Mouse (Mus musculus) G1E (cell line): ENCODE data around the gene Ncbp2. TPM values are rescaled to one million over a fixed set of nuclear protein-coding genes. Genes with fewer than 3 reads are reported as not detected.

Experiments used
- ATAC-seq: 2 replicates; pipeline ENCODE4 v1.8.0; 2016; ENCODE audit warnings: mild to moderate bottlenecking; ENCODE audit not compliant: insufficient number of reproducible peaks, poor library complexity, low FRiP score, severe bottlenecking; ENCODE audit errors: extremely low read depth
- DNase-seq: peaks from one replicate; pipeline ENCODE4 v3.0.0; 2012; ENCODE audit warnings: low spot score
- H3K27me3 ChIP-seq: 2 replicates; pipeline ENCODE4 v1.6.1; 2012; ENCODE audit warnings: mild to moderate bottlenecking, low read length, inconsistent platforms; ENCODE audit not compliant: insufficient read depth
- H3K36me3 ChIP-seq: replicated peaks from 2 replicates; pipeline ENCODE3; 2012; ENCODE audit warnings: mild to moderate bottlenecking, inconsistent platforms
- H3K4me1 ChIP-seq: 2 replicates; pipeline ENCODE4 v1.6.1; 2012; ENCODE audit warnings: low read depth, low read length, inconsistent platforms, mixed read lengths; ENCODE audit not compliant: insufficient read depth
- H3K4me3 ChIP-seq: 2 replicates; pipeline ENCODE4 v1.5.1; 2012; ENCODE audit warnings: low read depth, mild to moderate bottlenecking, inconsistent platforms, low read length, moderate library complexity, mixed read lengths
- H3K9me3 ChIP-seq: replicated peaks from 2 replicates; pipeline ENCODE4 v1.6.1; 2012; ENCODE audit warnings: inconsistent platforms
- CTCF ChIP-seq: IDR thresholded peaks from 2 replicates; pipeline ENCODE4 v1.5.1; 2012; ENCODE audit warnings: low read depth, low read length, inconsistent platforms, mixed read lengths
- GATA1 ChIP-seq: IDR thresholded peaks from 2 replicates; pipeline ENCODE4 v1.6.1; 2012; ENCODE audit warnings: borderline replicate concordance, low read length, inconsistent platforms, mixed read lengths
- GATA2 ChIP-seq: IDR thresholded peaks from 2 replicates; pipeline ENCODE4 v1.6.1; 2012; ENCODE audit warnings: low read depth, low read length, inconsistent platforms, borderline replicate concordance
- POLR2AphosphoS5 ChIP-seq: IDR thresholded peaks from 2 replicates; pipeline ENCODE4 v1.6.1; 2012; ENCODE audit warnings: low read depth, low read length, inconsistent platforms; ENCODE audit not compliant: insufficient replicate concordance
- TAL1 ChIP-seq: conservative IDR thresholded peaks from 2 replicates; pipeline ENCODE4 v1.6.1; 2012; ENCODE audit warnings: low read depth, low read length, inconsistent platforms, mixed read lengths
- polyA plus RNA-seq: library from polyadenylated mRNA; stranded (reverse); fragments of >175 nt; gene quantifications from 2 replicates; pipeline ENCODE4 v1.2.3, GENCODE M21; 2012
- total RNA-seq, 2 experiments: library from RNA; stranded (forward) in 1 of 2; stranded (reverse) in 1 of 2; fragments of 200-1000 nt in 1 of 2; fragments of >200 nt in 1 of 2; fragmentation: Nextera tagmentation in 1 of 2; gene quantifications; 2 replicates each; pipeline ENCODE4 v1.2.3; 2014 to 2017

Ncbp2 gene
- total and polyA plus RNA-seq, 3 experiments = 33.9 to 102 (median 64.4) TPM

DNA sequence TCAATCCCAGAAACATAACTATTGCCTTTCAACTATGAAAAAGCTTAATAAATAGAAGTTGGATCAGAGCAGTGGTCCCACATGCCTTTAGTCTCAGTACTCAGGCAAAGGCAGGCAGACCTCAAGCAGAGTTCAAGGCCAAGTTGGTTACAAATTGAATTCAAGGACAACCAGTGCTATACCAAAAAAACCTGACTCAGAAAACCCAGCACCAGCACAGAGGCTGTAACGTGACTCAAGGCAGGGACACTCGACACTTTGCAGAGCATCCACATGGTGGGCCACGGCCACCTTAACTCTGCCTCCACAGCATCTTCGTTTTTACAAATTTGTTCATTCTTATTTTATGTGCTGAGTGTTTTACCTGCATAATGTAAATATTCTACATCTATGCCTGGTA lies 26.9 kb downstream of the Ncbp2 start:
- Histone ChIP-seq H3K9me3 (no peaks in the 10 kb centered on the region), H3K27me3 (no peaks in the 10 kb centered on the region), H3K4me3 (no peak overlapping the region), H3K4me1 (no peaks in the 10 kb centered on the region), H3K36me3 (peaks cover 78% of the 10 kb centered on the region)
- DNase-seq (no peak), ATAC-seq (no peak)
- TF ChIP-seq POLR2AphosphoS5 (no peak), TAL1 (no peak)

DNA sequence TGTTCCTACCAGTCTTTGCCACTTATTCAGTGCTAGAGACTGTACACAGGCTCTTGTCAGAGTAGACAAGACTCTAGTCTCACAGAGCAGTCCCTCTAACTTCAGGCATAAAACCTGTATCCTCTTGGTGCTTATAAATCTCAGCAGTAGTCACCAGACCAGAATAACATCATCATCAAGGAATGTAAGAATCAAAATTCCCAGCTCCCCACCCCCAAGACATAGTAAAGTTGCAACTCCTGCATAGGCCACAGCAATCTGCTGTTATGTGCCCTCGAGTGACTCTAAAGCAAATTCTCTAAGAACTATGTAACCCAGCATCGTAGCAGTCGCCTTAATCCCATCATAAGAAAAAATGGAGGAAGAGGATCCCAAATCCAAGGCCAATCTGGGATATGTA lies 31.2 kb downstream of the Ncbp2 start:
- no peak for ATAC-seq

GRCm38 (mm10) chr16:31980946-31981345 lies 32.6 kb downstream of the Ncbp2 start:
- H3K9me3 ChIP-seq = no peaks in the 10 kb centered on the region
- ATAC-seq (no peak), DNase-seq (no peak)
- TF ChIP-seq GATA1 = no peak
- no peak for TF ChIP-seq GATA2
- TF ChIP-seq TAL1 = no peak
- TF ChIP-seq CTCF = no peak
- TF ChIP-seq POLR2AphosphoS5 = no peak
- no peaks in the 10 kb centered on the region for H3K27me3 ChIP-seq
- peaks cover 71% of the 10 kb centered on the region for H3K36me3 ChIP-seq
- no peak overlapping the region for H3K4me3 ChIP-seq
- 0 out of 2 replicates have a peak, but pooled peaks cover 3% of the 10 kb centered on the region for H3K4me1 ChIP-seq

More for the DNA sequence above, 31.2 kb downstream of the Ncbp2 start:
- Histone ChIP-seq H3K4me1 (no peaks in the 10 kb centered on the region), H3K36me3 (peaks cover 74% of the 10 kb centered on the region), H3K4me3 (no peak overlapping the region), H3K27me3 (no peaks in the 10 kb centered on the region), H3K9me3 (no peaks in the 10 kb centered on the region)
- TF ChIP-seq GATA1 = no peak
- TF ChIP-seq GATA2 = no peak
- no peak for TF ChIP-seq CTCF
- TF ChIP-seq TAL1 = no peak
- TF ChIP-seq POLR2AphosphoS5 = no peak
- DNase-seq = no peak

- H3K4me1 ChIP-seq = peaks cover 4% of the 10 kb centered on the region; the same call in 1 of the 2 replicates
- H3K9me3 ChIP-seq = no peaks in the 10 kb centered on the region
- TF ChIP-seq POLR2AphosphoS5 = no peak
- TF ChIP-seq GATA1 = no peak
- no peak for TF ChIP-seq TAL1
- no peak for TF ChIP-seq CTCF
- TF ChIP-seq GATA2 = no peak
- no peak overlapping the region for H3K4me3 ChIP-seq
- no peak for DNase-seq
- peaks cover 75% of the 10 kb centered on the region for H3K36me3 ChIP-seq
- no peaks in the 10 kb centered on the region for H3K27me3 ChIP-seq
- ATAC-seq = no peak
Observed at GRCm38 (mm10) chr16:31992039-31992438, 43.7 kb downstream of the Ncbp2 start.

DNA sequence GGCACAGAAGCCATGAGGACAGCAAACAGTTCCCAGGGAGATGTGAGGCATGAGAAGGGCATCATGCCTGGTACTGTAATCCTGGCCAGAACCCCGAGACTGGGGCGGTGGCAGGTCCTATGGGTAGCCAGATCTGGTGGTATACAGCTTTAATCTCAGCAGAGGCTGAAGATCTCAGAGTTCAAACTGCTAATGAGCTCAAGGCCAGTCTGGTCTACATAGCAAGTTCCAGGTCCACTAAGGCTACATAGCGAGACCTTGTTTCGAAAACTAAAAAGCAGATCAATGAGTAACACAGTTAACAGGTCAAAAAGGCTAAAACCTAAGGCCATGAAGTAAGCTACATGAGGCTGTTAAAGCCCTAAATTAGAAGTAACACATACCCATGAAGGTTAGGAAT lies 44.9 kb downstream of the Ncbp2 start:
- peaks cover 74% of the 10 kb centered on the region for H3K36me3 ChIP-seq
- no peak for ATAC-seq
- TF ChIP-seq GATA1 (no peak), TAL1 (no peak), GATA2 (no peak), CTCF (no peak), POLR2AphosphoS5 (no peak)

DNA sequence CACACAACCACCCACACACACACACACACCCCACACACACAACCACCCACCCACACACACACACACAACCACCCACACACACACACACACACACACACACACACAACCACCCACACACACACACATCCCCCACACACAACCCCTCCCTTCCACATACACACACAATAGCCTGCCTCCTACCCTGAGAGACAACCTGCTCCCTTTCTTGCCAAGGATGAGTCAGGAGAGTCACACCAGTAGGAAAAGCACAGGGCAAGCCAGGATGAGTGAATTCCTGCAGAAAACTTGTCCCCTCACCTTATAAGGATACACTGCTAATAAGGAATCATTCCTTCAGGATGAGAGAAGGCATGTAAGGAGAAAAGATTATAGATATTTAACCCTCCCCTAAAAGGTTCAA lies 45.6 kb downstream of the Ncbp2 start:
- no peak for TF ChIP-seq TAL1
- TF ChIP-seq POLR2AphosphoS5 = no peak
- TF ChIP-seq CTCF = no peak
- no peak for TF ChIP-seq GATA1
- TF ChIP-seq GATA2 = no peak
- H3K36me3 ChIP-seq = peaks cover 72% of the 10 kb centered on the region

More for the DNA sequence above, 44.9 kb downstream of the Ncbp2 start:
- Histone ChIP-seq H3K4me3 (no peak overlapping the region), H3K9me3 (no peaks in the 10 kb centered on the region), H3K27me3 (no peaks in the 10 kb centered on the region), H3K4me1 (peaks cover 3% of the 10 kb centered on the region; the same call in 1 of the 2 replicates)
- no peak for DNase-seq

DNA sequence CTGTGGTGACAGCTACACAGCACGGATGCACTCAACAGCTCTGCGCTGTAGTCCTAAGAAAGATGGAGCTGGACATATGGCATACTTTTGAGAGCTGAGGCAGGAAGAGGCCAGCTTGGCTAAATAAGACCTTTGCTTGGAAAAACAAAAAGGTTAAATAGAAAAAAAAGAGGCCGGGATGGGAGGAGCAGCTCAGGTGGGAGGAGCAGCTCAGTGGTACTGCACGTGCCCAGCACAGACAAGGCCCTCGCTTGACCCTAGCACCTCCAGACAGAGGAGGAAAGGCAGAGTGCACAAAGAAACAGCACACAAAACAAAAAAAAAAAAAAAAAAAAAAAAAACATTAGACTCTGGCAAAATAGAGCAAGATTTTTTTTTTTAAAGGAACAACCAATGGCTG lies 48.1 kb downstream of the Ncbp2 start:
- Histone ChIP-seq H3K27me3 (no peaks in the 10 kb centered on the region), H3K4me1 (peaks cover 11% of the 10 kb centered on the region), H3K9me3 (no peaks in the 10 kb centered on the region), H3K4me3 (no peak overlapping the region), H3K36me3 (peaks cover 75% of the 10 kb centered on the region)
- DNase-seq = no peak
- ATAC-seq = no peak
- TF ChIP-seq GATA2 (no peak), GATA1 (no peak), TAL1 (no peak), POLR2AphosphoS5 (no peak)

More for the DNA sequence above, 45.6 kb downstream of the Ncbp2 start:
- no peaks in the 10 kb centered on the region for H3K27me3 ChIP-seq
- H3K4me3 ChIP-seq = no peak overlapping the region
- DNase-seq = no peak
- H3K4me1 ChIP-seq = peaks cover 3% of the 10 kb centered on the region; the same call in 1 of the 2 replicates
- no peak for ATAC-seq
- H3K9me3 ChIP-seq = no peaks in the 10 kb centered on the region
